Mouse (Mus musculus): ENCODE results near the gene Gprc5d.

Gprc5d gene

DNA sequence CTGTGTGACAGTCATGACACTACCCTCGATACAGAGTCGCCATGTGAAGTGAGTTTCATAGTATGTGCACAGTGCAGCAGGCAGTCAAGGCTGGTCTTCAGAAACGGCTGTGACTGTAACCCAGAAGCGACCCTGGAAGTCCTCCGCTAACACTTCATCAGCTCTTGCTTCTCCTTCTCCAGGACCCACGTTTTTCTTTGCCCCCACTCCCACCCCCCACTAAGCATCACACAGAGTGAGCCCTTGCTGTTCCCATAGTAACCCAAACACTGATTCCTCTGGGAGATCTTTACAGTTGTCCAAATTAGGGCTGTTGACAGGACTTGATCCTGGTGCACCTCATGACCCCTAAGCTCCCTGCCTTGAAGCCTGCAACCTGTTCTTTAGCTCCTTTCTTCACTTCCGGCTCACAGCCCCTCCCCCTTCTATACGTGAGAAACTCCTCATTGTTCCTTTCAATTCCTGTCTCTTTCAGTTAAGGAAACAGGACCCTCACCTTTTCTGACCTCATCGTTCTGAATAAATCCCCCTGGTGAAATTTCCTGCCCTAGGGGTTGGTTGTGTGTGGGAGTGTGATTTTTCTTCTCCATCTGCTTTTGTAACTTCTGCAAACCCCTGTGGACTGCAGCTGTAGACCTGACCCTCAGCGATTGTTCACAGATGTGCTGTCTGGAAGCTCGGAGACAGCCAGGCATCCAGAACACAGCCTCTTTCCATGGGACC, 18.5 kb upstream of the Gprc5d start:
- DNase-seq (ENCODE audit: low spot score in 2 of 2), result no peak

DNA sequence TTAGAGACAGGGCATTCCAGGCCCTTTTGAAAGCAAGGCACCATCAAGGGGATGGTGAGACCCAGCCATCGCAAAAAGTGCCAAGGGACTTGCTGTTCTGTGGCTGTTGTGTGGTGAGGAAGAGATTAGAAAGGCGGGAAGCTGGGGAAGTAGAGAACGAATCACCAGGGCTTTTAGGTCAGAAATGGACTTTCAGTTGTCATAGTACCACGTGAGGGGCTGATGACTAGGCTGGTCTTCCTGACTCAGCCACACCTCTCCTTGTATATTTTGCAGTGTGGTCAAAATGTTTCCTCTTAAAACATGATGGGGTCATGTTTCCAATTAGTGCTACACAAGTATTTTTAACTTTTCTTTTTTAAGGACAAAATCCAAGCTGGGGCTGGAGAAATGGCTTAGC, 17.7 kb upstream of the Gprc5d start:
- no peak for DNase-seq (ENCODE audit: low spot score in 2 of 2)

DNA sequence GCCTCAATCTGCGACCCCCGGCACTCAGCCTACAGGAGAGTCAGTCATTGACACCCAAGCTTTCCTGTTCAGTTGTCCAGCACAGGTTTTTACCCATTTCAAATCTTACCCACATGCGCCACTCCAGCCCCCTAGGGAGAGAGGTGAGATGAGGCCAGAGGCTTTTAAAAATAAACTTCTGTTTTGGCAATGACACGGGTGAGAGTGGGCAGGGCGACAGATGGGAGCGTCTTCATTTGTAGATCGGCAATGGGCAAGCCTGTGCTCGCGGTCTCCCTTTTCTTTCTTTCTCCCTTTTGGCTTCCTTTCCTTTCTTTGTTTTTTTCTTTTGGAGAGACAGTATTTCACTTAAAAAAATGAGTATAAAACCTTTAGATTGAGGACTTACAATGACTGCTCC, 15.4 kb upstream of the Gprc5d start:
- peak; percentile 41 to 42 for DNase-seq (ENCODE audit: low spot score in 2 of 2)

DNA sequence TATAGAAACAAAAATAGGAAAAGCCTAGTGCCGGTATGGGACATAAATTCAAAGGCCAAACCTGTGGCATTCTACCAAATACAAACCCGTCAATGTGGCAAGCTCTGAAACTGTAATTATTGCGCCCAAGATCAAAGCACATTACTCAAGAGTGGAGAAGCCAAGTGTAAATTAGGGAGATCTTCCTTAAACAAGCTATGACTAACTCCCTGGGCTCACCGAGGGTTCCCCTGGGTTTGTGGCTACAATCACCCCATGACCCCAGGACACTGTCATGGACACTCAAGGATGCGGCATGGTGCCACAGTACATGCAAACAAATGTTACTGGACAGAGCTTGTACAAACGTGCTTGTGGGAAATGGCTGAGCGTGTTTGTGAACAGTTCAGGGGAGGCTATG, 15.0 kb upstream of the Gprc5d start:
- DNase-seq (ENCODE audit: low spot score in 2 of 2), result no peak

DNA sequence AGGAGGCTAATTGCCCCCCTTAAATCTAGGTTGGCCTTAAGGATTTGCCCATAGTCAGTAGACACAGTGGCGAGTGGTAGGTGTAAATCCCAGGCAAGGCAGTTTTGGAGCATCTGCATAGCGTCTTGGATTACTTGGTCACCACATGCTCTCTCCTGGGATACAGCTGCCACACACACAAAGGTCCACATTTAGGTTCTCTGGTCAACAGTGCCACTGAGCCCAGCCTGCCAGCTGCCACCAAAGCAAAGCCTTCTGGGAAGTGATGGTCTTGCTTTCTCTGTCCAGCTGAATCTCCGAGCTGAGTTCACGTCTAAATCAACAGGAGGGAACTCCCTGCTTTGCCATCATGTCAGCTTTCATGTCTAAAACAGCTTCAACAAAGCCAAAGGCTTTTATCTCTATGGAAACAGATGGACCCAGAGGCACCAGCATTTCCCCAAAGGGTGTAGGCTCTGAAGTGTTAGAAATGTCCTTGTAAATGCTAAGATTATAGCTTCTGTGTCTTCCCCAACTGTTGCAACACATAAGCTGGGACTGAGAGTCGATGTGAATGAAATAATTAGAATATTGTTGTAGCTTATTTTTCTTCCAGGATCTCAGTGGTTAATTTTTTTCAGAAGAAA, 6.8 kb upstream of the Gprc5d start:
- DNase-seq (ENCODE audit: low spot score in 2 of 2), result no peak

DNA sequence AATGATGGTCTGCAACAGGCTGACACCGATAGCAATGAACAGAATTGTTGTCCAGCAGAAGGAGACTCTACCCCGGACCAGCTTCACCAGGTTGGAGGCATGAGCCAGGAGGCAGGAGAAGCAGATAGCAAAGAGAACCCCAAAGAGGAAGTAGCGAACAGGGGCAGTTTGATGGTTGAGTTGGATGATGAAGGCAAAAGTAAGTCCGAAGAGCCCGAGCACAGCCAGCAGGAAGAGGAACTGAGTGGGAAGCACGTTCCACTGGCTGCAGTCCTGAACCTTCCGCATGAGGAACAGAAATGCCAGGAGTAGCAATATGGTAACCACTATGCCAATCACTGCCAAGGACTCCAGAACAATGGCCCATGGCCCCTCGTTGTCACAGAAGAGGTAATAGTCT, 1.6 kb downstream of the Gprc5d start:
- DNase-seq (ENCODE audit: low spot score in 2 of 2), result no peak

DNA sequence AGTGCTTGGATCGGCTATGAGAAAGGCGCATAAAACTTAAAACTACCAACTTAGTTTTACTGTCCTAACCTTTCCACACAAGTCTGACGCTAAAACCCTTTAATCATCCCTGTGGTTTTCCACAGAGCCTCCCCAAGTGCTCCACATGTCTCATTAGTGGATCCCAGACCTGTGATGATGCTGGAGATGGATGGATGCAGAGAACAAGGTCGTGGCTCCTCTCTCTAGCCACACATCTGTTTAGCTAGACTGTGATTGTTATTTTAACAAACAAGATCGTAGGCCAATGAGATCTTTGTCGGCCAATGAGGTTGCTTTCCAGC, 5.0 kb downstream of the Gprc5d start:
- DNase-seq (ENCODE audit: low spot score in 2 of 2), result no peak

DNA sequence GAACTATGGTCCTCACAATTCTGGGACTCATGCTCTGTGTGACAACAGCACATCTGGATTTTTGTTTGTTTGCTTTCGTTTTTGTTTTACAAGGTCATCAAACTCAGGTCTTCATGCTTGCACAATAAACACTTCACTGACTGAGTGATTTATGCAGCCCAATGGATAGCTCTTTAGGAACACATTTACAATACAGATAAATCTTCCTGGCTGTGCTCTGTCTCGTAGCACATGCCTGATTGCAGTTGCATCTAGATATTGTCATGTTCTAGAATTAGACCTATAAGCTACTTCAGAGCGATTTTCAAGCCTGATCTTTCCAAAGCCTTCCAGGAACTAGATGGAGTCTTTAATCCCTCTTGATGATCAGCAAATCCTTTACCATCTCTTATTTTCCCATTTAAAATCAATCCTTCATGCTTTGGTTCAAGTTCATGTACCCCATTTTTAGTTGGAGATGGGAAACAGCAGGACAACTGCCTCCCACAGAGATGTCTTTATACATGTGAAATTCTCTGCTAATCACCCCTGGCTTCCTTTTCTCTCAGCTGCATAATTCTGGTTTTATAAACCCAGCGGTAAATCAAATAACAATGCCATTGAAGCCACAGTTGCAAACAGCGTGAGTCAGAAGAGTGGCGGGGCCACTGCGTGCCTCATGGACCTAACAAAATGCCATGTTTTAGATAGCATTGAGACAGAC, 5.5 kb downstream of the Gprc5d start:
- no peak for DNase-seq (ENCODE audit: low spot score in 2 of 2)

DNA sequence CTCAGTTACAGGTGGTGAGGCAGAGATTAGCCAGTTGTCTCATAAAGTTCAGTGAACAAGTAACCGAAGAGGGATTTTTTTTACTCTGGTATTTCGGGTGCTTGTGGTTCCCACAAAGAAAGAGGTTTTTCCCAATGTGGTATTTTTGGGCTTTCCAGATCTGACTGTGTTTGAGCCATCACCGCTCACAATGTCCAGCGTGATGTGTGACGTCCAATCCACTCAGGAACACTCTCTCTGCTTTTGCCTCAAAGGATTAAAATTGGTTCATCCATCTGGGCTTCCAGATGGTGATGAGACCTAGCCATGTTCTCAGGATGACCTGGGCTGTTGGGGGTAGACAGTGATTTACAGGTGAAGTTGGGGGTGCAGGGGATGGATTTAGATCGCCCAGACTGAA, 11.1 kb downstream of the Gprc5d start:
- DNase-seq (ENCODE audit: low spot score in 2 of 2), result peak in 1 of 2 experiments; percentile 28

DNA sequence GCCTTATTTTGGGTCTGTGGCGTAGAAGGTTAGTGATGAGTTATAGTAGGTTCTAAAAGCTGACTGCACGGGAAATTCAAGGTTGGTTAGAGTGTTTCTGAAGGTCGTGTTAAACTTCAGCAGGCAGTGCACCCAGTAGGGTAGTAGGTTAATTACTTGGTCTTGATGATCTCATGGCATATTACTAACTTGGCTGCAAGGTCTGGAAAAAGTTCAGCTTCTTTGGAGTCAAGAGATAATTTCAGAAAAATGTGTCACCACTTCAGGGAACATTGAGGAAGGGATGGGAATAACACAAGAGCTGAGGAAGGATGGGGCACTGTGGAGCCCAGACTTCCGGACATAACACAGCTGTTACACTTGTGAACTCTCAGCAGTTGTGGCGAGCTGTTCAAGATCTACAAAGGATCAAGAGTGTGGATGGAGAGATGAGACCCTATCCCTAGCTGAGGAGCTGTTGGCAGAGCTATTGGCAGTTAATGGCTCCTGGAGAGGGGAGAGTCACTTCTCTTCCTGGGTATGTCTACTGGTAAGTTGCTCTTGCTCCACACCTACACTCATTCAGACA, 15.3 kb downstream of the Gprc5d start:
- DNase-seq (ENCODE audit: low spot score in 2 of 2), result no peak

DNA sequence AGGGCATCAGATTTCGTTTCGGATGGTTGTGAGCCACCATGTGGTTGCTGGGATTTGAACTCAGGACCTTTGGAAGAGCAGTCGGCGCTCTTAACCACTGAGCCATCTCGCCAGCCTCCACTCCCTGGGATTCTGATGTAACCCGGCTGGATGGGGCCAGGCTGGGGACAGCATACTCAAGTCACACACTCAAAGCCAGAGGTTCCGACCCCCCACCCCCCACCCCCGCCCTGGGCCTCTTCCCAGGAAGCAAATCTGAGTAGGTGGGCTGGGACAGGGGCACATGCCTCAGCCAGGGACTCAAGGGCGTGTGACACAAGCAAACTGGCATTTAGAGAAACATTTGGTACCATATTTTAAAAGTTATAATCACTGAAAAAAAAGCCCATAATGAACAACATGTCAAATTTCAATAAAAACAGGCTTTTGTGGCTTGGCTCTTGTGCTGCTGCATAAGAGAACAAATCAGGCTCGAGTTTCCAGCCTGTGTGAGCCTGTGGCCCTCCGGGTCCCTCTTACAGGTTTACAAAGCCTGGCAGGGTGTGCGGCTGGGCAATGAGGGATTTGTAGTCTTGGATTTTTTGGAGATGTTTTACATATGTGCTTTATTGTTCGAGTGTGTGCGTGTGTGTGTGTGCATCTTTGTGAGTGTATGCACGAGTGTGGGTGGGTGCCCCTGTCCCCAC, 17.2 kb downstream of the Gprc5d start:
- DNase-seq (ENCODE audit: low spot score in 2 of 2), result no peak

DNA sequence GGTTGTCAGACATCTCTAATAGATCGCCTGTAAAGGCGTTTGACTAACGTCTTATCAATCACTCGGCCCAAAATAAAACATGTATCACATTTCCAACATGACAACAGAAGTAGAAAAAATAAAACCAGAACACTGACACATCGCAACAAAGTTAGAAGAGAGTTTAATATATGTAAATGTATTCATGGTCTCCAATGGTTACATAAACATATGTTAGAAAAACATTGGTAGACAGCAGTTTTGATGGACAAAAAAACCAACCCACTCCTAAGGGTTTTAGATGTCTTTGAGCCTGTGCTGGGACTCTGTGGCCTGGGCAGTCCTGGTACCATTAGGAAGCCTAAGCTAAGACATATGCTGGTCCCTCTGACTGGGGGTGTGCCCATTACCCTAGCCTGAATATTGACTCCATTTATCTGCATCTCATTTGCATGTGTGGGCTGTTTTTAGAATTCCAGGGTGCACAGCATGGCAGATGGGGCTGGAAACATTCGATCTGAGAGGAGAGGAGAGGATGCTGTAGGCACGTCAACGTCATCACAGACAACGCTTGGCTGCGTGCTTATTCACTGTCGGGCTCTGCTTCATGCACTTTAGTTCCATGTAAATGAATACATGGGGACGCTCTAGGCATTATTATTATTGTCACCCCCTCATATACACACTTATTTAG, 25.1 kb downstream of the Gprc5d start:
- DNase-seq (ENCODE audit: low spot score in 2 of 2), result peak; percentile 67 to 68

DNA sequence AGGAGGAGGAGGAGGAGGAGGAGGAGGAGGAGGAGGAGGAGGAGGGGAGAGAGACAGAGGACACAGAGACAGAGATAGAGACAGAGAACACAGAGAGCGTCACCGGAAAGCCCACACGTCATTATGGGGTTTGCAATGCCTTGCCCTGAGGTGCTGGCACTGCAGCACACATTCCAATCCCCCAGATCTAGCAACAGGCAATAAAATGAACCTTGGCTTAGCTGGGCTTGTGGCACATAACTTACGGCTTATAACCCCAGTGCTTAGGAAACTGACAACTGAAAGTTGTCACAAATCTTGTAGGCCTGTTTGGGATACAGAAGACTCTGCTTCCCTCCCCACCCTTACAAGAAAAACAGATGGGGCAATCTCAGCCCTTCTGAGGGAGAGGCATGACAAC, 27.4 kb downstream of the Gprc5d start:
- no peak for DNase-seq (ENCODE audit: low spot score in 2 of 2)

DNA sequence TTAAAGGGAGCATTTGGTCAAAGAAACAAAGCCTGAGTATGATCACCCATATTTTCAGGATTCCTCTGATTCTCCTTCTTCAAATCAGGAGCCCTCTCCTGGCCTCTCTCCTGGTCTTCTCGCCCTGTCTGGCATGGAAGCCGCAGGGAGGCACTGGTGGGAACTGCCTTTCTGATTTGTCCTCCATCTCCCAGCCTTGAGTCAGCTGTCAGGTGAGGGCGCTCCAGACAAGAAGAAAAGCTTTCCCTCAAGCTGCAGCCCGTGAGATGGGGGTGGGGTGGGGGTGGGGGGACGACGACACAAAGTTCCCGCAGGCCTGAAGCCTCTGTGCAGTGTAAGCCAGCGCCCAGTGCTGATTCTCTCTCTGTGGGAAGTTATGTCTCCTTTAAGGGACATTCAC, 28.3 kb downstream of the Gprc5d start:
- peak; percentile 37 to 46 for DNase-seq (ENCODE audit: low spot score in 2 of 2)

DNA sequence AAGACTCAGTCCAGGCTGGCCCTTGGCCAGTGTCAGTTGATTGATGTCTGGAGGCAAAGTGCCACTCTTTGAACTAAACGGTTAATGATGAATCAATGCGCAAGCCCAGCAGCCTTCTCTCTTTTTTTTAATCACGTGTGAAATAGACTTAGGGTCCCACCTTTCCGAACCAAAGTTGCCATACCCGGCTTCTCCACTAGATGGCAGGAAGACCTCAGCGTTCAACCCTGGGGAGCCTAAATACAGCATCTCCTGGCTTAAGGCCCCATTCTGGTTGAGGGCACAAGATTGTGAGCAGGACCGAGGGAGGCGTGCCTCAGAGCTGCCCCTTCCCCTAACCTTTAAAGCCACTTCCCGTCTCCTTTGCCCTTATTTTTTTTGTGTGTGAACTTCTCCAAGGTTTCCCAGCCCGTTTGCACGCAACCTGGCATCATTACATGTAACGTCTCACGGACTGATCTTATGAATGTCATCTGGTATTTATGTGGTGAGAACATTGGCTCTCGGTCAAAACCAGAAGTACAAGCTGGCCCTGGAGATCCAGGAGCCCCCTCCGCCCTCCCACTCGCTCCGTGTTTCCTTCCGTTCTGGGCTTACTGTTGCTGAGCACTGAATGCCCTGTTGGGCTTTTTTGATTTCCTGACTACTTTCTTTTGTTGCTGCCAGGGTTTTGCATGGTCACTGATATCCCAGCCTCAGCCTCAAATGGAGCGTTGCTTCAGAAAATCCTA, 30.2 kb downstream of the Gprc5d start:
- peak; percentile 86 to 91 for DNase-seq (ENCODE audit: low spot score in 2 of 2)

DNA sequence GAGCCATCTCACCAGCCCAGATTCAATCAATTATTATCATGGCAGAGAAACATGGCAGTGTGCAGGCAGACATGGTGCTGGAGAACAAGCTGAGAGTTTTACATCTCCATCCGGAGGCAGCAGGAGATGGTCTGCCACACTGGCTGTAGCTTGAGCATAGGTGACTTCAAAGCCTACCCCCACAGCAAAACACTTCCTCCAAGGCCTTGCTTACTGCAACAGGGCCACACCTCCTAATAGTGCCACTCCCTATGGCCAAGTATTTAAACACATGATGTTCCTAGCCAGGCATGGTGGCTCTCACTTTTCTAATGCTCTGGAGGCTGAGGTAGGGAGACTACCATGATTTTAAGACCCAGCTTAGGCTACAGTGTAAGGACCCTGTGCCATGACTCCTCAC, 32.4 kb downstream of the Gprc5d start:
- DNase-seq (ENCODE audit: low spot score in 2 of 2), result no peak

DNA sequence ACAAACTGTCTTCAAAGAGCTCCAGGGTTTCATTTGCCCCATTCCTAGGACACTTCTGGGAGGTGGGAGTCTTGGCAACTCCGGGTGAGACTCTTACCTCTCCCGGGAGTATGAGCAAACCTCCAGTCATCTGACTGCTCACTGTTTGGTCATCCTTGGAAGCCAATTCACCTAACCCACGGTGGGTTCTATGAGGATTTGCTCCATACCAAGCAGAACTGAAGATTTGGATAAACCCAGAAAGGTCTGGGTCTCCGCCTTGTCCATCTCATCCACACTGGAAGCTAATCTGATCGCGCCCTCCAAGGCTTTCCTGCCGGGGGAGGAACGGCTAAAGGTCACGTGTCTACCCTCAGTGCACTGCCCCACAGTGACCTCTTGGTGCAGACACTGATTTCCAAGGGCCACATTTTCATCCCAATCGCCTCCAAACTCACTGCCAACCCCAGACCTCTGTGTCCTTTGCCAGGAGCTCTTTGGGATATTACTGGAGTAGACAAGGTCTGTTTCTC, 34.0 kb downstream of the Gprc5d start:
- DNase-seq (ENCODE audit: low spot score in 2 of 2), result no peak

DNA sequence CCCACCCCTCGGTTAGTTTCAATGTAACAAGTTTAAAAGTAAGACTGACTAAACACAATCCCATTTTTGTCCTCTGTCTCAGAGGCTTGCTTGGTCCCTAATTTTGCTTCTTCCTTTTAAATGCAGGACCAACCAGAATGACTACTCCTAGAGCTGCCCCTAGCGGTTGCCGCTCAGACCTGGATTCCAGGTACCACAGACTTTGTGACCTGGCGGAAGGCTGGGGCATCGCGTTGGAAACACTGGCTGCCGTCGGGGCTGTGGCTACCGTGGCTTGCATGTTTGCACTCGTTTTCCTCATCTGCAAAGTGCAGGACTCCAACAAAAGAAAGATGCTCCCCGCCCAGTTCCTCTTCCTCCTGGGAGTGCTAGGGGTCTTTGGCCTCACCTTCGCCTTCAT, 39.7 kb downstream of the Gprc5d start:
- DNase-seq (ENCODE audit: low spot score in 2 of 2), result no peak

DNA sequence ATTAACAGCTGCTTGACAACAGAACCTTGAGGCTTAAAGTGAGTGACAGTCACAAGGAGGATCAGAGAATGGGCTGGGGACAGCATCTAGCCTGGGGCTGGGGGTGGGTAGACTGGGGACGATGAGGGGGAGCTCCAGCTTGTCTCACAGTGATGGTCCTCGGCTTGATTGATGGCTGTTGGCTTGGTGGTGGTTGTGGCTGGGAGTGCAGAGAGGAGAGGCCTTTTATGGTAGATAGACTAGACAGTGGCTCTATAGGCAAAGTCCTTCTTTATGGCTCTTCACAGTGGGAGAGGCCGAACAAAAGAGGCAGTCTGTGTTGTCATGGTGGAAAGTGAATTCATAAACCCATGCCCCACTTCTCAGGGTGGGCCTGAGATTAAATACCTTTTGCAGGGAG, 41.9 kb downstream of the Gprc5d start:
- no peak for DNase-seq (ENCODE audit: low spot score in 2 of 2)

DNA sequence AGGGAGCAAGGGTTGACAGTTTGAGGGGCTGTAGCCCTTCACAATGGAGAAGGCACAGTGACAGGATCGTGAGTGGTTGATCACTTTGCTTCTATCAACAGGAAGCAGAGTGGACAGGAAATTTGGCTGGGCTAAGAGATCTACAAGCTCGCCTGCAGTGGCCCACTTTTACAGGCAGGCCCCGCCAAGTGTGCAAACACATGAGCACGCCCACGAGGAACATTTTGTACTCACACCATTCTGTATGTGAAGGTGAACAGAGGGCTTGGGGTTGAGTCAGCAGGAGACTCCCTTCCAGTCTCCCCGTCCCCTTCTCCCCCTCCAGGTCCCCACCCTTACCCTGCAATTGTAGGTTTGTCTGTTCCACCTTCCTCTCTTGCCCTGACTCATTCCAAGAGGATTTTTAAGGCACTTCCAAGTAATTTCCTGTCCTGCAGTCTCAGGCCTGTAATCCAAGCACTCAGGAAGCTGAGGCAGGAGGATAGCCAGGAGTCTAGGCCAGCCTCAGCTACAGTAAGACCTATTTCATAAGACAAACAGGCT, 43.6 kb downstream of the Gprc5d start:
- DNase-seq (ENCODE audit: low spot score in 2 of 2), result no peak

DNA sequence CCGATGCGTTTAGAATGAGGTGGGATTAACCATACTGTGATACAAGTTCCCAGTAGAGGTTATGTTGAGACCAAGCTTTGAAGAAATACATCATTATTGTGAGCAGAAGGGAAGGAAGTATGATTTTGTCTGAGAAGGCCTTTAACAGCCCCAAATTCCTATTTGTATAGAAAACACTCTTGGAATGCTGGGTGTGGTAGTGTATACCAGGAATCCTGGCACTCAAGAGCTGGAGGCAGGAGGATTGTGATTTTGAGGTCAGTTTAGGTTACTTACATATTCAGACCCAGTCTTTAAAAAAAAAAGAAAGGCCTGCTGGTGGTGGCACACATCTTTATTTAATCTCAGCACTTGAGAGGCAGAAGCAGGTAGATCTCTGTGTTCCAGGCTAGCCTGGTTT, 47.7 kb downstream of the Gprc5d start:
- no peak for DNase-seq (ENCODE audit: low spot score in 2 of 2)
